Mouse (Mus musculus) E14TG2a.4 (cell line): Measurements from ENCODE around the gene B4gat1.

ENCODE experiments used
- CTCF ChIP-seq: conservative IDR thresholded peaks from 2 replicates; pipeline ENCODE4 v1.5.1; 2014; ENCODE audit warnings: low read length
- NANOG ChIP-seq: IDR thresholded peaks from 2 replicates; pipeline ENCODE4 v1.6.1; 2014; ENCODE audit warnings: borderline replicate concordance, low read length, mixed read lengths

GRCm38 (mm10) chr19:5038709-5039156 lies at the start of gene B4gat1, which contains the start of gene AC124502.3:
- TF ChIP-seq CTCF (no peak), NANOG (no peak)
